Mouse (Mus musculus) frontal cortex, adult (tissue): ENCODE measurements around the gene Arhgef10l.
A peak's percentile ranks its signal among the peaks of the same experiment; 100 is the strongest.

Experiments
- ATAC-seq: cut with Nextera tagmentation; 2 replicates; pipeline ENCODE4 v1.9.2; 2017; ENCODE audit warnings: mild to moderate bottlenecking, moderate library complexity, mixed read lengths; ENCODE audit not compliant: low TSS enrichment

Arhgef10l gene

GRCm38 (mm10) chr4:140694551-140695060, 28.8 kb upstream of the Arhgef10l start:
- no peak for ATAC-seq

- no peak for ATAC-seq
Observed at GRCm38 (mm10) chr4:140693513-140693912, 27.7 kb upstream of the Arhgef10l start.

GRCm38 (mm10) chr4:140691481-140691880, 25.7 kb upstream of the Arhgef10l start:
- ATAC-seq = no peak

- no peak for ATAC-seq
Observed at GRCm38 (mm10) chr4:140689873-140690655, 24.3 kb upstream of the Arhgef10l start.

- ATAC-seq = no peak
Observed at GRCm38 (mm10) chr4:140688826-140689425, 23.1 kb upstream of the Arhgef10l start.

- no peak for ATAC-seq
Observed at GRCm38 (mm10) chr4:140688044-140688825, 22.4 kb upstream of the Arhgef10l start.

- ATAC-seq = no peak
Observed at GRCm38 (mm10) chr4:140684881-140685303, 19.1 kb upstream of the Arhgef10l start.

GRCm38 (mm10) chr4:140684141-140684871, 18.5 kb upstream of the Arhgef10l start:
- ATAC-seq = no peak

GRCm38 (mm10) chr4:140683608-140684007, 17.8 kb upstream of the Arhgef10l start:
- ATAC-seq = no peak

- no peak for ATAC-seq
Observed at GRCm38 (mm10) chr4:140680731-140681397, 15.1 kb upstream of the Arhgef10l start.

- peak; percentile 79 for ATAC-seq
Observed at GRCm38 (mm10) chr4:140679723-140680380, 14.0 kb upstream of the Arhgef10l start.

- ATAC-seq = no peak
Observed at GRCm38 (mm10) chr4:140679038-140679437, 13.2 kb upstream of the Arhgef10l start.

- peak; percentile 80; the same call in 1 of the 2 replicates for ATAC-seq
Observed at GRCm38 (mm10) chr4:140674345-140674926, 8.6 kb upstream of the Arhgef10l start.

GRCm38 (mm10) chr4:140673527-140674264, 7.9 kb upstream of the Arhgef10l start:
- no peak for ATAC-seq

GRCm38 (mm10) chr4:140667802-140668201, 2.0 kb upstream of the Arhgef10l start:
- no peak for ATAC-seq

- peak; percentile 13; the same call in 1 of the 2 replicates for ATAC-seq
Observed at GRCm38 (mm10) chr4:140665053-140665452, 759 bp downstream of the Arhgef10l start.

GRCm38 (mm10) chr4:140662882-140663585, 2.8 kb downstream of the Arhgef10l start:
- no peak for ATAC-seq

- no peak for ATAC-seq
Observed at GRCm38 (mm10) chr4:140662453-140662852, 3.4 kb downstream of the Arhgef10l start.
